Mouse (Mus musculus) hindbrain, embryonic 13.5 days (tissue): ENCODE measurements around the gene Gm12117. TPM values are rescaled to one million over a fixed set of nuclear protein-coding genes. Genes with fewer than 3 reads are reported as not detected.

Experiments used
- ATAC-seq: fragments of 200-750 bp; cut with Nextera tagmentation; 2 replicates; pipeline ENCODE4 v1.8.0; 2017; ENCODE audit warnings: moderate TSS enrichment; ENCODE audit not compliant: low FRiP score
- H3K27ac ChIP-seq: fragments of 300-500 bp; sonication (generic); 2 replicates; pipeline ENCODE4 v1.5.1; 2015; ENCODE audit warnings: inconsistent platforms, mild to moderate bottlenecking, moderate library complexity
- H3K27me3 ChIP-seq: fragments of 300-500 bp; sonication (generic); 2 replicates; pipeline ENCODE4 v1.6.1; 2015; ENCODE audit warnings: mild to moderate bottlenecking, inconsistent platforms
- H3K36me3 ChIP-seq: fragments of 300-500 bp; sonication (generic); 2 replicates; pipeline ENCODE4 v1.6.1; 2015; ENCODE audit warnings: mild to moderate bottlenecking, inconsistent platforms
- H3K4me1 ChIP-seq: fragments of 300-500 bp; sonication (generic); replicated peaks from 2 replicates; pipeline ENCODE4 v1.6.1; 2015; ENCODE audit warnings: inconsistent platforms
- H3K4me2 ChIP-seq: fragments of 300-500 bp; sonication (generic); 2 replicates; pipeline ENCODE4 v1.6.1; 2015; ENCODE audit warnings: inconsistent platforms, mild to moderate bottlenecking, moderate library complexity
- H3K4me3 ChIP-seq: fragments of 300-500 bp; sonication (generic); 2 replicates; pipeline ENCODE4 v1.5.1; 2015; ENCODE audit warnings: mild to moderate bottlenecking, inconsistent platforms
- H3K9ac ChIP-seq: fragments of 300-500 bp; sonication (generic); 2 replicates; pipeline ENCODE4 v1.6.1; 2015; ENCODE audit warnings: mild to moderate bottlenecking, inconsistent platforms
- H3K9me3 ChIP-seq: fragments of 300-500 bp; sonication (generic); 2 replicates; pipeline ENCODE4 v1.6.1; 2016; ENCODE audit warnings: inconsistent platforms
- WGBS: fragments of 180-500 bp; shearing (Covaris S2); methylation state at CpG from one replicate; pipeline ENCODE4 v1.1.7; 2015; 5-methylcytosine and 5-hydroxymethylcytosine counted together
- polyA plus RNA-seq: library from polyadenylated mRNA; unstranded; fragments of >200 nt; fragmentation: Nextera tagmentation; extraction: Ambion mirVana; gene quantifications from 2 replicates; pipeline ENCODE4 v1.2.1, GENCODE M21; 2015

The Gm12117 gene
- polyA plus RNA-seq, 1 experiment from 2014 or later, result not detected

GRCm38 (mm10) chr11:33232056-33232455 is 44.5 kb downstream of the Gm12117 start:
- Histone ChIP-seq H3K4me2 (no peak overlapping the region), H3K4me3 (no peak overlapping the region), H3K27me3 (peaks cover 7% of the 10 kb centered on the region; the same call in 1 of the 2 replicates), H3K4me1 (peaks cover 22% of the 10 kb centered on the region), H3K27ac (no peak overlapping the region), H3K9ac (no peak overlapping the region), H3K36me3 (no peaks in the 10 kb centered on the region), H3K9me3 (no peaks in the 10 kb centered on the region)
- ATAC-seq, result no peak
- WGBS, result 63% methylated on average over 5 of the region's 5 CpGs

GRCm38 (mm10) chr11:33228186-33228585 is 48.4 kb downstream of the Gm12117 start:
- 89% methylated on average over 2 of the region's 2 CpGs for WGBS
- Histone ChIP-seq H3K27ac (no peak overlapping the region), H3K27me3 (peaks cover 7% of the 10 kb centered on the region; the same call in 1 of the 2 replicates), H3K9ac (no peak overlapping the region), H3K4me2 (no peak overlapping the region), H3K9me3 (no peaks in the 10 kb centered on the region), H3K4me1 (peaks cover 17% of the 10 kb centered on the region), H3K36me3 (no peaks in the 10 kb centered on the region), H3K4me3 (no peak overlapping the region)
- ATAC-seq, result no peak

DNA sequence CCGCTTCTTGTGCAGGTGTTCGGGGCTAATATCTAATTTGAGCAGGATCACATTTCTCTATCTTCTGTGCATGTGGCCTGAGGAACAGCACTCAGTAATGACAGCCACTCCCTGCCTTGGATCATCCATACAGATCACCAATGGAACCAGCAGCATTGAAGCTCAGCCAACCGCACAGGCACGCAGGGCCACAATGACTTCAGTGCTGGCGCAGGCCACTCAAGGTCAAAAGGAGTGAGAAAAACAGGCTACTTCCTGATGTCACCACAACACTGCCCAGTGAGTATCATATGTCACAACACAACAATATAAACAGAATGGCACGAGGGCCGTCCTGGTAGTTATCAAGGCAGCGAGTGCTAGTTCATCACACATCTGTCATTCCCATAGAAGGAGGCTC is 50.0 kb downstream of the Gm12117 start:
- H3K9ac ChIP-seq, result no peak overlapping the region
- no peak overlapping the region for H3K27ac ChIP-seq
- H3K4me1 ChIP-seq, result peaks cover 12% of the 10 kb centered on the region
- no peaks in the 10 kb centered on the region for H3K36me3 ChIP-seq
- 55% methylated on average over 8 of the region's 8 CpGs for WGBS
- no peak for ATAC-seq
- no peak overlapping the region for H3K4me3 ChIP-seq
- H3K27me3 ChIP-seq, result peaks cover 7% of the 10 kb centered on the region; the same call in 1 of the 2 replicates
- H3K4me2 ChIP-seq, result no peak overlapping the region
- H3K9me3 ChIP-seq, result no peaks in the 10 kb centered on the region

Other genes with a start within 250 kb of the Gm12117 start
- 4.8 and 5.0 TPM in 2 replicates for gene Fgf18, start 129.3 kb downstream of the Gm12117 start, polyA plus RNA-seq
- gene Npm1, start 113.5 kb downstream of the Gm12117 start, polyA plus RNA-seq, result 542 and 556 TPM in 2 replicates
- 20.2 and 29.0 TPM in 2 replicates for gene Tlx3, start 73.1 kb downstream of the Gm12117 start, polyA plus RNA-seq
- 7.8 and 8.9 TPM in 2 replicates for gene Ranbp17, start 237.0 kb upstream of the Gm12117 start, polyA plus RNA-seq